Mouse (Mus musculus) lung, adult 2 months (tissue): Measurements from ENCODE around the gene Itga2b. TPM values are rescaled to one million over a fixed set of nuclear protein-coding genes. Genes with fewer than 3 reads are reported as not detected.

Source experiments
- DNase-seq: peaks from one replicate; pipeline ENCODE4 v3.0.0; 2022
- H3K4me1 ChIP-seq: fragments of 200-500 bp; 2 replicates; pipeline ENCODE4 v1.6.1; 2011; ENCODE audit warnings: low read length; ENCODE audit not compliant: control insufficient read depth, insufficient read depth
- H3K4me3 ChIP-seq: fragments of 200-500 bp; replicated peaks from 2 replicates; pipeline ENCODE3; 2011; ENCODE audit warnings: low read depth, mild to moderate bottlenecking, control low read depth, low read length; ENCODE audit errors: extremely low read depth
- CTCF ChIP-seq: fragments of 200-500 bp; IDR thresholded peaks from 2 replicates; pipeline ENCODE4 v1.5.1; 2011; ENCODE audit warnings: mild to moderate bottlenecking, low read length, control low read depth; ENCODE audit not compliant: insufficient read depth
- POLR2A ChIP-seq: fragments of 200-500 bp; IDR thresholded peaks from 2 replicates; pipeline ENCODE4 v1.6.1; 2011; ENCODE audit warnings: low read depth, mild to moderate bottlenecking, control low read depth, low read length, borderline replicate concordance; ENCODE audit errors: extremely low read depth
- WGBS: fragments of 180-500 bp; shearing (Covaris S2); methylation state at CpG from one replicate; pipeline ENCODE4 v1.1.7; 2018; 5-methylcytosine and 5-hydroxymethylcytosine counted together
- polyA plus RNA-seq: library from polyadenylated mRNA; depleted of rRNA; stranded (reverse); fragments of >200 nt; gene quantifications from 2 replicates; pipeline ENCODE4 v1.2.3, GENCODE M21; 2012

The Itga2b gene
- polyA plus RNA-seq, 1 experiment: 14.9 TPM

DNA sequence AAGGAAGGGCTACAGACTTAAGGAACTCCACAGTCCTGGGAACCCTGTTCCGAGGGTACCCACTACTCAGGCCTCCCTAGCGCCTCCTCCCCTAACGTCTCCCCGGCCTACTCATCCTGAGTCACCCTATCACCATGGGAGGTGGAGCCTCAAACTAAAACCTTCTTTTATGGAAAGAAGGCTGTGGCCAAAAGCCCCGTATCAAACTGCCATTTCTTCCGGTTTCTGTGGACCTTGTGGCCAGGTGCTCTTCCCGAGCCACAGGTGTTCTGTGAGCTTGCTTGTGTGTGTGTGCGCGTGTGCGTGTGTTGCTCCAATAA, 33.5 kb downstream of the Itga2b start:
- DNase-seq: no peak
- no peak overlapping the region for H3K4me3 ChIP-seq
- H3K4me1 ChIP-seq: peaks cover 7% of the 10 kb centered on the region
- TF ChIP-seq POLR2A (no peak), CTCF (no peak)
- 84% methylated on average over 10 of the region's 10 CpGs for WGBS

DNA sequence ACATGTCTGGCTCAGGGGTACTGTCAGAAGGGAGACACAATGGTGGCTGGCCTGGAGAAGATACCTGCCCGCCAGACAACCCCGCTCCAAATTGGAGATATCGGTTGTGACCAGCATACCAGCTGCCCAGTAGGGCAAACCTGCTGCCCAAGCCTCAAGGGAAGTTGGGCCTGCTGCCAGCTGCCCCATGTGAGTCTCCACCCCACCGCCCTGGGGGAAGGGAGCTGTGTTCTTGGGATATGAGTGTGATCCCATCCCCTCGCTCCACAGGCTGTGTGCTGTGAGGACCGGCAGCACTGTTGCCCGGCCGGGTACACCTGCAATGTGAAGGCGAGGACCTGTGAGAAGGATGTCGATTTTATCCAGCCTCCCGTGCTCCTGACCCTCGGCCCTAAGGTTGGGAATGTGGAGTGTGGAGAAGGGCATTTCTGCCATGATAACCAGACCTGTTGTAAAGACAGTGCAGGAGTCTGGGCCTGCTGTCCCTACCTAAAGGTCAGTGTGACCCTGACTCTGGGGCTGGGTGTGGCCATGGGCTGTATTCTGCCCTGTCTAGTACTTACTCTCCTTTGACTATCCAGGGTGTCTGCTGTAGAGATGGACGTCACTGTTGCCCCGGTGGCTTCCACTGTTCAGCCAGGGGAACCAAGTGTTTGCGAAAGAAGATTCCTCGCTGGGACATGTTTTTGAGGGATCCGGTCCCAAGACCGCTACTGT, 34.0 kb downstream of the Itga2b start:
- Histone ChIP-seq H3K4me1 (peaks cover 11% of the 10 kb centered on the region), H3K4me3 (no peak overlapping the region)
- TF ChIP-seq CTCF (no peak), POLR2A (no peak)
- no peak for DNase-seq
- WGBS: 88% methylated on average over 18 of the region's 18 CpGs

DNA sequence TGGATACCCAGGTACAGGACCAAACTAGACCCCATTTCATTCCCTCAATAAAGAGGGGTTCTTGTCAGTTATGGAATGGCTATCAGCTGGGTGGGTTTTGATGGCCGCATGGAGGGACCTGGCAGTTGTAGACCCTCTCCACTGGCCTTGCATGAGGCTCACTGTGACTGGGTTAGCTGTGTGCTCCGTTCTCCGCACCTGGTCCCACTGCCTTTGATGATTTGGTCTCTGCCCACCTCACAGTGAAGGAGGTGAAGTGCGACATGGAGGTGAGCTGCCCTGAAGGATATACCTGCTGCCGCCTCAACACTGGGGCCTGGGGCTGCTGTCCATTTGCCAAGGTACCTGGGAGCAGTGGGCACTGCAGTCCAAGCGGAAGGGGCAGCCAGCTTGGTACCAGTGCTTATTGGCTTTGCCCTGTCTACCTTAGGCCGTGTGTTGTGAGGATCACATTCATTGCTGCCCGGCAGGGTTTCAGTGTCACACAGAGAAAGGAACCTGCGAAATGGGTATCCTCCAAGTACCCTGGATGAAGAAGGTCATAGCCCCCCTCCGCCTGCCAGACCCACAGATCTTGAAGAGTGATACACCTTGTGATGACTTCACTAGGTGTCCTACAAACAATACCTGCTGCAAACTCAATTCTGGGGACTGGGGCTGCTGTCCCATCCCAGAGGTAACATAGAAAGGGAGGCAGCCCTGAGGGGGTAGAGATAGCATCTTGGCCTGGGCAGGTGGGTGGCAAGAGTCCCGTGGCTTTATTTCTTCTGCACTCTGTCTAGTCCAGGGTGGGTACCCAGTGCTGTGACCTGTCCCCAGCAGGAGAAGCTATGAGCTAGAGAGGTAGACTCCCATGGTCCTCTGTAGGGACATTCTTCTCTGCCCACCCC, 34.9 kb downstream of the Itga2b start:
- no peak for TF ChIP-seq POLR2A
- no peak for TF ChIP-seq CTCF
- WGBS: 90% methylated on average over 11 of the region's 11 CpGs
- no peak overlapping the region for H3K4me3 ChIP-seq
- H3K4me1 ChIP-seq: peaks cover 11% of the 10 kb centered on the region
- no peak for DNase-seq

DNA sequence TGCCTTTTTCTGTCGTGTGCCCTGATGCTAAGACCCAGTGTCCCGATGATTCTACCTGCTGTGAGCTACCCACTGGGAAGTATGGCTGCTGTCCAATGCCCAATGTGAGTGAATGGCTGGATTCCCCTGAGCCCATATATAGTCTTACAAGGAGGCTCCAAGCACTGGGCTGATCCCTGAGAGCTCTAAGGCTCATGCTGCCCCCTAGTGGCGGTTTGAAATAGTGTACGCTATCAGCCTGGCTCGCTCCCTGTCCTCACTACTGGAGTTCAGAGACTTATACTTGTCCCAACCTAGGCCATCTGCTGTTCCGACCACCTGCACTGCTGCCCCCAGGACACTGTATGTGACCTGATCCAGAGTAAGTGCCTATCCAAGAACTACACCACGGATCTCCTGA, 35.5 kb downstream of the Itga2b start:
- WGBS: 12% methylated on average over 7 of the region's 7 CpGs
- no peak overlapping the region for H3K4me3 ChIP-seq
- peaks cover 16% of the 10 kb centered on the region for H3K4me1 ChIP-seq
- DNase-seq: peak; percentile 85
- TF ChIP-seq CTCF (peak; percentile 93), POLR2A (no peak)

DNA sequence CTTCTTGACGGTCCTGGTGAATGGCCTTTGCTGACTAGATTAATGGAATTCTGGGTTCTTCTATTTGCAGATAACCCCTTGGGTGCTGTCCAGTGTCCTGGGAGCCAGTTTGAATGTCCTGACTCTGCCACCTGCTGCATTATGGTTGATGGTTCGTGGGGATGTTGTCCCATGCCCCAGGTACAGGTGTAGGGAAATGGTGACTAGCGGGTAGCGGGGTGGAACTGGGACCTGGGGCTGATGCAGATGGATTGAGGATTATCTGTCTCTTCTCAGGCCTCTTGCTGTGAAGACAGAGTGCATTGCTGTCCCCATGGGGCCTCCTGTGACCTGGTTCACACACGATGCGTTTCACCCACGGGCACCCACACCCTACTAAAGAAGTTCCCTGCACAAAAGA, 36.1 kb downstream of the Itga2b start:
- 95% methylated on average over 7 of the region's 7 CpGs for WGBS
- no peak for DNase-seq
- TF ChIP-seq POLR2A: no peak
- TF ChIP-seq CTCF: no peak
- H3K4me3 ChIP-seq: no peak overlapping the region
- H3K4me1 ChIP-seq: peaks cover 16% of the 10 kb centered on the region

DNA sequence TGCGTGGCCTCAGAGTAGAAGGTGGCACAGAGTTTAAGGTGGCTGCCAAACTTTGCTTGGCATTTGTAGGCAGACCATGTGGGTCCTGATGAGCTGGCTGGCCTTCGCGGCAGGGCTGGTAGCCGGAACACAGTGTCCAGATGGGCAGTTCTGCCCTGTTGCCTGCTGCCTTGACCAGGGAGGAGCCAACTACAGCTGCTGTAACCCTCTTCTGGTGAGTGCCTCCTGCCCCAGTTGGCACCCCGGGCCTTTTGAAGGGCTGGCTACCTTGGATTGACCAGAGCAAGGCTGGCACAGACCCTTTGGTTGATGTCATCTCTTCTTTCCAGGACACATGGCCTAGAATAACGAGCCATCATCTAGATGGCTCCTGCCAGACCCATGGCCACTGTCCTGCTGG, 37.0 kb downstream of the Itga2b start:
- DNase-seq: no peak
- H3K4me1 ChIP-seq: peaks cover 16% of the 10 kb centered on the region
- WGBS: 75% methylated on average over 6 of the region's 6 CpGs
- TF ChIP-seq POLR2A: no peak
- no peak for TF ChIP-seq CTCF
- H3K4me3 ChIP-seq: no peak overlapping the region

DNA sequence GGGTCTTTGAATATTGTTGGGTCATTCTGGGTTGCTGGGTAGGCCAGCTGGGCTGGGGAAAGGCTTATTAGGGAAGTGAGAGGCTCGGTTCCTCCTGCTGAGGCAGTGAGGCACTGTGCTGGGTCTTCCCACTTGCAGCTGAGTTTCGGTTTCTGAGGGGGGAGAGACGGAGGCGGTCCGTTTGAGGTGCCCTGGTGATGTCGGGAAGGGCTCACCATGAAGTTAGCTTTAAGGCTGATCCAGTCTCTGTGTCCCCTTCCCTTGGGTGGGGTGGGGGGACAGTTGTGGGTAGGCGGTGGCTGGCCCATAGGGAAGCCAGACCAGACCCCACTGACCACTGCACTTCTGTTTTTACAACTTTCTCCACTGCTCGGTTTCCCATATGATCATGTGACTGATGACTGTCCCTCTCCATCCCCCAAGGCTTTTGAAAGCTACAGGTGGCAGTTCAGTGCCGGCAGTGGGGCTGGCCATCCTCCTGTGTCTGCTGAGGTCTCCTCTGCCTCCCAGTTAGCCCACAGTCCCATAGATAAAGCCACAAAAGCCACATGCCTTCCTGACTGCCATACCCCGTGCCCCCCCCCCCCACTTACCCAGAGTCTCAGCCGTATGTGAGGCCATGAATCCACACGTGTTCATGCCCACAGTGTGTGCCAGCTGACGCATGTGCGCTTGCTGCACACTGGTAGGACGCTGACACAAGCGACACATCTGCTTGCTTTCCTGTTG, 37.6 kb downstream of the Itga2b start:
- no peak for TF ChIP-seq CTCF
- no peak for DNase-seq
- Histone ChIP-seq H3K4me3 (peak overlapping the region; percentile 8), H3K4me1 (peaks cover 16% of the 10 kb centered on the region)
- WGBS: 51% methylated on average over 16 of the region's 16 CpGs

DNA sequence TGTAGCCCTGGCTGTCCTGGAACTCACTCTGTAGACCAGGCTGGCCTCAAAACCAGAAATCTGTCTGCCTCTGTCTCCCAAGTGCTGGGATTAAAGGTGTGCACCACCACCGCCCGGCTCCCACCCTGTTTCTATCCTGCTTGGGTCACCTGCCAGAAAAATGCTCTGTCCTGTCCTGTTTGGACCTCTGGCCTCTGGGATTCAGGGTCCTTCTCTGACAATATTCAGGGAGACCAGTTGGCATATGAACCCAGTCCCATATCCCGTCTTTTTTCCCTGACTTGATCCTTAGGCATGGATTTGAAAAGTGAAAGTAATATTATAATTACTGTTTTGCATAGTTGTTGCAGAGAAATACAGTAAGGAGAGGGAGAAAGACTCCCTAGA, 38.2 kb downstream of the Itga2b start:
- DNase-seq: no peak
- Histone ChIP-seq H3K4me1 (peaks cover 16% of the 10 kb centered on the region), H3K4me3 (no peak overlapping the region)
- TF ChIP-seq POLR2A: no peak
- 62% methylated on average over 3 of the region's 3 CpGs for WGBS

DNA sequence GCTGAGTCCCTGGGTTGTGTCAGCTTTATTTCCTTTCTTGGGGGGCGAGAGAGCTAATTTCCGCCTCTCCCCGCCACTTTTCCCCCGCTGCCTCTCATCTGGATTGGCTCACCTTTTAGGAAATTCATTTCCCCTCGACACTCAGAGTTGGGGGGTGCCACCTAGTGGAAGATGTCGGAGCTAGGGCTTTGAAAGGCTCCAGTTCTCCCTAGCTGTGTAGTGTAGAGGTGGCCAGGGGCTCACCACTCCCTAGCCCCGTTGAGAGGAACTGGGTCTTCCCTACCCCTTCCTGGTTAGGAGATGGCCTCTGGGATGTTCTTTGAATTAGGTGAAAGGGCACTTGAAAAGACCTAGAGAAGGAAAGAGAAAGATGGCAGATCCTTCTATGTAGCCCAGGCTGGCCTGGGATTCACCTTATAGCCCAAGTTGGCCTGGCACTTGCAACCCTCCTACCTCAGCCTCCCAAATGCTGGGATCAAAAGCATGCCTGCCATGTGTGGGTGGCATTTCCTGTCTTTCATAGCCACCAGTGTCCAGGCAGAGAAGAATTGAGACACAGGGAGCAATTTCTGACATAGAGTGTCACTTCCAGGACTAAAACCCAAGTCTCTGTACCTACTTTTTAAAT, 38.8 kb downstream of the Itga2b start:
- peak; percentile 76 for DNase-seq
- peaks cover 16% of the 10 kb centered on the region for H3K4me1 ChIP-seq
- 0% methylated on average over 7 of the region's 7 CpGs for WGBS
- H3K4me3 ChIP-seq: peak overlapping the region; percentile 99
- TF ChIP-seq POLR2A: 0 out of 2 replicates have a peak, but pooled peaks have one; percentile 11
- TF ChIP-seq CTCF: peak; percentile 66
